Mouse (Mus musculus): Measurements from ENCODE around the gene Olfr1302. TPM values are rescaled to one million over a fixed set of nuclear protein-coding genes. Genes with fewer than 3 reads are reported as not detected.

Olfr1302 gene
- polyA plus RNA-seq (2017; shearing (Covaris generic)), result not detected

DNA sequence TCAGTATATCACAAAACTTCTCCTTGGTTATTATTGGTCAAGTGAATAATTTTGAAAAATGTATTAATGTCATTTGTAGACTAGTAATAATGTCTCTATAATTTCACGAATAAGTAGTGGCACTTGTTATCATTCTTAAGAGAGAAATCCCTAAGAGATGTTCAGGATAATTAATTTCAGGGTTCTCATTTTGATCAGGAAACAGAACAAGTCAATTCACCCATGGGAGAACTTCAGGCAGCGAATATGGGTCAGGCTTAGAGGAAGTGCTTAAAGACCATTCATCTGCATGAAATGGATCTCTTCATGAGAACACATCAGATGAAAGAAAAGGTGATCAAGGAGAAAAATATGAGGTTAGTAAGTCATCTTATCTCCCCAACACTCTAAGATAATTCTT is at the start of gene Olfr1302:
Gene Olfr1302, plus strand, starts transcription at position 301 of the 400 bp plus-strand sequence.
- no peak for ATAC-seq

GRCm38 (mm10) chr2:111750706-111751105 is 26.5 kb upstream of the Olfr1302 start, which contains the start of gene Olfr1301:
Gene Olfr1301 (plus strand): TSS chr2:111751006.
- no peak for ATAC-seq

- ATAC-seq, result no peak
Measured at GRCm38 (mm10) chr2:111812936-111813335, 35.7 kb downstream of the Olfr1302 start.

DNA sequence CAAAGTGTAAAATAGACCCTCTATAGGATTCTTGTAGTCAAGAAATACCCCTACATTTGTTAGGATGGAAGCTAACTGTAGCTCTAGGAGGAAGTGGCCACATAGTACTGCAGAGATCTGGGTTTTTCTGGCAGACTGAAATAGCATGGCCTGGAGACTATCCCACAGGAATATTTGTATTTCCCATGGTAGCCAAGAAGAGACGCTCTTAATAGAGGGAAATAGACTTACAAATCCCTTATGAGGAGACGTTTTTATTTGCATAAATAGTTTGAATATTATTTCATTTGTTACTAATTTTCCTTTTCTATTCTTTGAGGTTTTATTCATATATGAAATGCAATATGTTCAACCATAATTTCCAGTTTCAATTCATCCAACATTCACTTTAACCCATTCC is 43.0 kb downstream of the Olfr1302 start, which contains the start of gene Olfr1303:
Gene Olfr1303, minus strand, starts transcription at position 101 of the 400 bp plus-strand sequence.
- ATAC-seq, result no peak

Other genes with a start within 250 kb of the Olfr1302 start
- not detected for gene Olfr1294, start 237.1 kb upstream of the Olfr1302 start, polyA plus RNA-seq (2017; shearing (Covaris generic))
- not detected for gene Olfr1295, start 207.7 kb upstream of the Olfr1302 start, polyA plus RNA-seq (2017; shearing (Covaris generic))
- under 1 TPM in 1 of 2 experiments, not detected in 1; 0.11 TPM for gene Olfr1297, start 150.9 kb upstream of the Olfr1302 start, polyA plus RNA-seq (2017; shearing (Covaris generic))
- gene Olfr1298, start 128.2 kb upstream of the Olfr1302 start, polyA plus RNA-seq (2017; shearing (Covaris generic)), result not detected
- not detected for gene Olfr1299, start 116.0 kb upstream of the Olfr1302 start, polyA plus RNA-seq (2017; shearing (Covaris generic))
- not detected for gene Olfr1301, start 26.4 kb upstream of the Olfr1302 start, polyA plus RNA-seq (2017; shearing (Covaris generic))
- not detected for gene Olfr1303, start 42.9 kb downstream of the Olfr1302 start, polyA plus RNA-seq (2017; shearing (Covaris generic))
- not detected for gene Olfr1305, start 99.7 kb downstream of the Olfr1302 start, polyA plus RNA-seq (2017; shearing (Covaris generic))
- not detected for gene Olfr1306, start 138.8 kb downstream of the Olfr1302 start, polyA plus RNA-seq (2017; shearing (Covaris generic))
- under 1 TPM in 1 of 2 experiments, not detected in 1; 0.08 TPM for gene Olfr1307, start 172.0 kb downstream of the Olfr1302 start, polyA plus RNA-seq (2017; shearing (Covaris generic))
- not detected for gene Olfr1308, start 187.5 kb downstream of the Olfr1302 start, polyA plus RNA-seq (2017; shearing (Covaris generic))
- not detected for gene Olfr1309, start 212.9 kb downstream of the Olfr1302 start, polyA plus RNA-seq (2017; shearing (Covaris generic))
- gene Olfr1310, start 235.3 kb downstream of the Olfr1302 start, polyA plus RNA-seq (2017; shearing (Covaris generic)), result not detected
- not detected for gene Olfr1311, start 247.0 kb downstream of the Olfr1302 start, polyA plus RNA-seq (2017; shearing (Covaris generic))

Data from activated CD4-positive, CD25-positive, alpha-beta regulatory T cell, adult 4 months (primary cell).